Mouse (Mus musculus) embryonic fibroblast, embryonic 13.5 days (primary cell): ENCODE data around the gene Trpm8. TPM values are rescaled to one million over a fixed set of nuclear protein-coding genes. Genes with fewer than 3 reads are reported as not detected.

Experiments
- H3K27ac ChIP-seq: 2 replicates; pipeline ENCODE4 v1.5.1; 2012; ENCODE audit warnings: low read length, control low read depth, inconsistent platforms; ENCODE audit not compliant: insufficient read depth
- H3K4me1 ChIP-seq: 2 replicates; pipeline ENCODE4 v1.6.1; 2011; ENCODE audit warnings: low read length; ENCODE audit not compliant: control insufficient read depth, insufficient read depth
- H3K4me3 ChIP-seq: 2 replicates; pipeline ENCODE4 v1.5.1; 2011; ENCODE audit warnings: mild to moderate bottlenecking, control low read depth, low read length; ENCODE audit not compliant: insufficient read depth
- CTCF ChIP-seq: IDR thresholded peaks from 2 replicates; pipeline ENCODE4 v1.5.1; 2011; ENCODE audit warnings: mild to moderate bottlenecking, control low read depth, low read length, moderate library complexity, borderline replicate concordance; ENCODE audit not compliant: insufficient read depth
- POLR2A ChIP-seq: IDR thresholded peaks from 2 replicates; pipeline ENCODE4 v1.6.1; 2011; ENCODE audit warnings: low read depth, mild to moderate bottlenecking, control low read depth, low read length, moderate library complexity
- polyA plus RNA-seq: library from polyadenylated mRNA; stranded (reverse); fragments of >200 nt; gene quantifications from 2 replicates; pipeline ENCODE4 v1.2.4, GENCODE M21; 2011; ENCODE audit warnings: low read depth; ENCODE audit not compliant: missing spikeins, insufficient read length

The Trpm8 gene
- not detected in 2 replicates for polyA plus RNA-seq

DNA sequence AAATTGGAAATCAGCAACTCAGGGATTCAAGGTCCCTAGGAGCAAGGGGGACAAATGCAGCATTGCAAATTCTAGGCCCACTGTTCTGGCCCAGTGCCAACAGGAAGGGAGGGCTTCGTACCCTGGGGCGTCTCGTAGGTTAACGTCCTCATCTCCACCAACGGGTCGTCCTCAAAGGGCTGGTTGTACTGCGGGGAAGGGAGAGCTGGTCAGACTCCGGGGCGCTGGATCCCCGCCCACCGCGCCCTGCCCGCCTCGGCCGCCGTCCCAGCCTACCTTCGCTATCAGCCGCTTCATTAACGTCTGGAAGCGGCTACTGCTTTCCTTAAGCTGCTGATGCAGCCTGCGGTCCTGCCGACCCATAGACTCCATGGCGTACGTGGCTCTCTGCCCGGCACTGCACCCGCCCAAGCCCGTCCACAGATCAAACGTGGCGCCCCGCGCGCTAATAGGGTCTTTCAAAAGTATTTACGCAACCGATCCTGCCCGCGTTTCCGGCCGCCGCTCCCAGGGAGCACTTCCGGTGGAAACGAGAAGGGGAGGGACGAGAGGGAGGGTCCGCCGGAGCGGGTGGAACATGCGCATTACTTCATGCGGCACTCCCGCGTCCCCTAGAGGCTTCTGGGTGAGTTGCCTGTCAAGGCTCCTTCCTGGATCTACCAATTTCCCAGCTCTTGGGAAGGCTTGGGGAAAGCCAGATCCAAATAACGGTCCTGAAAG is at the start of gene Trpm8, which contains the start of gene Hjurp:
TSS of gene Trpm8 (plus strand) at position 564 of the 720 bp plus-strand sequence.
TSS of gene Hjurp (minus strand) at position 536 of the 720 bp plus-strand sequence.
- TF ChIP-seq POLR2A: no peak
- TF ChIP-seq CTCF: no peak
- Histone ChIP-seq H3K4me3 (peak within 1 kb of the TSS; percentile 76), H3K4me1 (peaks cover 8% of the 10 kb centered on the region), H3K27ac (peak within 1 kb of the TSS; percentile 20)

DNA sequence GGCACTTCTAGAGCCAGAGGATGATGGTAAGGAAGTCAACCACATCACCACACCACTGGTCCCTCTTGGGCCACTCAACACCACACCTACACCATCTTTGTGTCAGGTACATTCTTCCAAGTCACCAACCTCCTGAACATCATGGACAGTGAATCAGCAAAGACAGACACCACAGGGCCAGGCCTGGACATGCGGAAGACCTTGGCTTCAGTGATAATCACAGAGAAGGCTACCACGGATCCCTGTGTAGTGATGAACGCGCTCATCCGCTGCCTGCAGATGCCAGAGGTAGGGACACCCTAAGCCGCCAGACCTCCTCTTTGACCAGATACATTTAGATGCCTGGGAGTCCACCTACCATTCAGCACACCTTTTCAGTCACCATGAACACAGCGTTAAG is 49.3 kb upstream of the Trpm8 start:
- no peaks in the 10 kb centered on the region for H3K4me1 ChIP-seq
- H3K4me3 ChIP-seq: no peak overlapping the region
- H3K27ac ChIP-seq: no peak overlapping the region
- TF ChIP-seq POLR2A: no peak
- TF ChIP-seq CTCF: no peak

DNA sequence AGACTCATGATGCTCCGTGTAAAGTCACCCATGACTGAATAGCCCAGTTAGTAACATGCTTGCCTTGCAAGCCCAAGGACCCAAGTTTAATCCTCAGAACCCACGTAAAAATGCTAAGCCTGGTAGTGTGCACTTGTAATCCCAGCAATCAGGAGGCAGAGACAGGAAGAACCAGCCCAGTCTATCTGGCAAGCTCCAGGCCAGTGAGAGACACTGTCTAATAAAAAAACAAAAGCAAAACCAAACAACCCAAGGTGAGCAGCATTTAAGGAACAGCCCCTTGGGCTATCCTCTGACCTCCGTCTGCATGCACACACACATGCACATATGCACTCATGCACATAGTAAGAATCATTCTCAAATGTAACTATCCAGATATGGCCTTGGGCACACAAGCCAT is 47.9 kb upstream of the Trpm8 start:
- TF ChIP-seq CTCF (no peak), POLR2A (no peak)
- no peaks in the 10 kb centered on the region for H3K4me1 ChIP-seq

DNA sequence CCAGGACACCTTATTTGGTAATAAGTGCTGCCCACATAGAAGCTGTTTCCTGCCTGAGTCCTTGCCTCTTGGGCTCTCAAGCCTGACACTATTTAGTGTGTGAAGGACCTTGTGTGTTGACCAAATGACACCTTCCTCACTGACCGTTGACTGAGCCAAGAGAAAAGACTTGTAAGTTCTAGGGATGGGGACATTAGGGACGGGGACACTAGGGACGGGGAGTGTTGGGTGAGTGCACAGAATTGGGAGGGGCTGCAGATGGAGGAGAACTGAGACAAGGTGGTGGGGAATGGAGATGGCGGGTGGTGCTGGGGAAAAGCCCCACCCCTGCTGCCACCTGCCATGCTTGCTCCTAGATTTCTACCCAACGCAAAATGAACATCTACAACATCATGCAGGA is 47.5 kb upstream of the Trpm8 start:
- no peak overlapping the region for H3K27ac ChIP-seq
- H3K4me3 ChIP-seq: no peak overlapping the region
- TF ChIP-seq CTCF (no peak), POLR2A (no peak)
- H3K4me1 ChIP-seq: no peaks in the 10 kb centered on the region

More for the DNA sequence above, 47.9 kb upstream of the Trpm8 start:
- no peak overlapping the region for H3K4me3 ChIP-seq
- no peak overlapping the region for H3K27ac ChIP-seq

DNA sequence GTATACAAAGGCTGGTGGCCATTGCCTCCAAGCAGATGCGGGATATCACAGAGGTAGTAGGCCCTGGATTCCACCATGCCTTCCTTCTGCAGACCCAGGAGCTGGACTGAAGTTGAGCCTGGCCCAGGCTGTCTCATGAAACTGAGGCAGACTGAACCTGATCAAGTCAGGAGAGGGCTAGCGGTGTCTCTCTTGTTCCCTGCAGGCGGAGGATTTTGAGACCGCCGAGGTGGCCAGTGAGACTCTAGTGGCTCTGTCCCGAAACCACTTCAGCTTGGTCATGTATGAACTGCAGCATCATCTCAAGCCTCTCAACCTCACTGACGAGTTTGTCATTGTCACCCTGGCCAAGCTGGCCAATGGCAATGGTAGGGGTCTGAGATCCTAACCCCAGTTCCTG is 47.0 kb upstream of the Trpm8 start:
- Histone ChIP-seq H3K4me1 (no peaks in the 10 kb centered on the region), H3K27ac (no peak overlapping the region), H3K4me3 (no peak overlapping the region)
- TF ChIP-seq CTCF: no peak
- TF ChIP-seq POLR2A: no peak

DNA sequence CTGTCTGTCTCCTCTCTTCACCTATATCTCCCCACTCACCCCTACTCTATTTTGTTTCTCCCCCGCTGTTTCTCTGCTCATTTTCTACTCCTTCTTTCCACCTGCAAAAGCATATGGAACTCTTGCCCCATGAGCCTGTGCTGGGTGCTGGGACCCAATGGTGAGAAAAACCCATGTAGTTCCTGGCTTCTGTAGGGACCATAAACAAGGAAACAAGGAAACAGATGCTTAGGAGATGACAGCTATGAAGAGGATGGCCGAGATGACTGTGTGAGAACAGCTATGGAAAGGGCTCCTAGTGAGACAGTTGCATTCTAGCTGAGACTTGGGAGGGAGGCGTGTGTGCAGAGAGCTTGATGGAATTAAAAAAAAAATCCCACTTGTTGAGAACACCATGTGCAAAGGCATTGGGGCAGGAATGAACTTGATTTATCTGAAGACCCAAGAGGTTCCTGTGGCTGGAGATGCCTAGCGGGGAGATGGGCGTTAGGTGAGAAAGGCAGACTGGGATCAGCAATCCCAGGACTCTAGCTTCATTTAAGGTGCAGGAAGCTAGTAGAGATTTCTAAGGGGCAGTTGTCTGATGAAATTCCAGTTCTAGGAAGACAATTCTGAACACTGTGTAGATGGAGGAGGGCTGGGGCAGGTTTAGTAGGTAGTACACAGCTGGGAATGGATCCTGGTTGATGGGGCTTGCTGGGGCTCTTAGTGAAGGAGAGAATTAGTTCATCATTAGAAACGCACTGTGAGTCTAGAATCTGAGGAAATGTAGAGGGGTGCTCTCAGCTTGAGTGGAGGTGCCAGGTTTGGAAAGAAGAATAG is 46.3 kb upstream of the Trpm8 start:
- H3K4me3 ChIP-seq: no peak overlapping the region
- H3K4me1 ChIP-seq: no peaks in the 10 kb centered on the region
- TF ChIP-seq CTCF: no peak
- H3K27ac ChIP-seq: no peak overlapping the region

DNA sequence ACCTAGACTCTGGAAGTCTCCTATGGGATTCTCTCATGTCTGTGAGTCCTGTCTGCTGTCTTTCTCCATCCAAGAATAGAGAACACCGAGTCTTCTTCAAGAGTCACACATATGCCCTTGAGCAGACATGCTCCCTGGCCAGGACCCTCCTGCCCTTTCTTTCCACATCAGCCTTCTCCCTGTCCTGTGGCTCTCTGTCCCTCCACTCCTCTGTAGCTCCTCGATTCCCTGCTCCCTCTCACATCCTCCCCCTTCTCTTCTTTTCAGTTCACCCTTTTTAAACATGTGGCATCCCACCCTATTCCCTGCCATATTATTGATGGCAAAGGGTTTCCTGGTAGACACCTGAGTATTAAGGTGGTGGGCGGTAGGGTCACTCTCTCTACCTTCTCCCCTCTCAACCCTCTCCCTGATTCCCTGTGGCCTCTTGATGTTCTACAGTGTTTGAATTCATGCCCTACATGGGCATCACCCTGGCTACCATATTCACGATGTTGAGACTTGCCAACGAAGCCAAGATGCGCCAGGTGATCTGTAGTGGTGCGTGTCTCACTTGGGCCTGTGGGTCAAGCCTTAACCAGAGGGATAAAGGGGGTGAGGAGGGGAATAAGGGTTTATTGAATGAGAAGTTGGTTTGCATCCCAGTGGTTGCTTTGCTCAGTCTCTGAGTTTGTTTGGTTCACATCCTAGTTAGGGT is 45.5 kb upstream of the Trpm8 start:
- no peaks in the 10 kb centered on the region for H3K4me1 ChIP-seq
- H3K27ac ChIP-seq: no peak overlapping the region
- no peak overlapping the region for H3K4me3 ChIP-seq
- TF ChIP-seq CTCF: no peak
- TF ChIP-seq POLR2A: no peak

DNA sequence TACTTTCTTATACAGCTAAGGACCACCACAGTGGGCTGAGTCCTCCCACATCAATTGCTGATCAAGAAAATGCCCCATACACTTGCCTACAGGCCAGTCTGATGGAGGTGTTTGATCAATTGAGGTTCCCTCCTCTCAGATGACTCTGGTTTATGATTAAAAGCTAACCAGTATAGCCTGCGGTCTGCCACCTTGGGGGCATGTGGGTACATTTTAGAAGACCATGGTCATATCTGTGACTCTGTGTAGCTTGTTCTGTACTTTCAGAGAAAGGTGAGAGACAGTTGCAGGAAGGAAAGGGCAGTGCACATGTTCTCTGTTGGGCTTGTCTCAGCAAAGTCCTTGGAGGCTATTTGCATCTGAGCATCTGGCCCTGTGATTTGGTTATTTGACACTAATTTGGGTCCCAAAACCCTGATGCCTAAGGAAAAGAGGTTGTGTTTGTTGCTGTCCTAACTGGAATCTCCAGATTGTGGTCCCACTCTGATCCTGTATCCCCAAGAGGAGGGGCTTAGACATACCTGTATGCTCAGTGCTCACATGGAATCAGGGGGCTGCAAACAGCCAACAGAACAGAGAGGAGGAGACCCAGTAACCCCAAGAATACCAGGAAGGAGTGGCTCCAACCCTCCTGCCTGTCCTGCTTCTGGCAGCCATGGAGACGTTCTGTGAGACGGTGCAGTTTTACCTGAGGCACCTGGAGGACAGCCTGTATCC is 44.6 kb upstream of the Trpm8 start:
- Histone ChIP-seq H3K4me1 (no peaks in the 10 kb centered on the region), H3K27ac (no peak overlapping the region)
- no peak for TF ChIP-seq POLR2A

DNA sequence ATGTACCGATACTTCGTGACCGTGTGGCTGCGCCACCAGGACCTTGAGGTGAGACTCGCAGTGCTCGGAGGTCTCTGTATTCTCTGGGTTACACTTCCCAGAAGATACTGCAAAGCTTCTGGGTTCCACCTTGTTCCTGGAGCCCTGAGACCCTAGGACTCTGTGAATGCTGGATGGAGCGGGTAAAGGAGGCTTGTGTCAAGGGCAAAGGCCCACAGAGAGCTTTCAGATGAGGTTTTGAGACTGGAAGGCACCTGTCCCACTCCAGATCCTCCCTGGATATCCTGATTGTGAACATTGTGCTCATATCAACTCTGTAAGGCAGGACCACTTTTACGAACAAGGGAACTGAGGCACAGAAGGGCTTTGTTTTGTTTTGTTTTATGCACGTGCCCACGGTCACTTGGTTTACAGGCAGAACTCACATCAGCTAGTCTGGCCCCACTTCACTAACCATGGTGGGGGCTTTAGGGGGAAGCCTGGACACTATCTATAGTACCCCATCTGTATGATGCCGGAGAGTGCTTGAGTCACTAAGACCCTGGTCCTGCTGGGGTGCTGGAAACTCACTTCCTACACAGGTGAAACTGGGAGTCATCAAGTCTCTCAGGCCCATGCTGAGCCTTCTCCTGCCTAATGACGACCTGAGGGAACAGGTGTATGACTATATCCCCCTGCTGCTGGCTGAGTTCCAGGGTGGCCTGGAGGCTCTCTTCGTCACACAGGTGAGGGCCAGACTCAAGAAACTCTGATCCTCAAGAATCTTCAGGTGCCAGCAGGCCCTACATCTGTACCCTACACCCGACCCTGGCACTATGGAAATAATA is 43.8 kb upstream of the Trpm8 start:
- H3K4me3 ChIP-seq: no peak overlapping the region
- no peaks in the 10 kb centered on the region for H3K4me1 ChIP-seq
- H3K27ac ChIP-seq: no peak overlapping the region
- TF ChIP-seq POLR2A (no peak), CTCF (no peak)

More for the DNA sequence above, 44.6 kb upstream of the Trpm8 start:
- H3K4me3 ChIP-seq: no peak overlapping the region
